Mouse (Mus musculus) lung, postnatal 25 days (tissue): ENCODE data around the gene Cct2.
"Not testable (repeated sequence)": the region's sequence is repeated elsewhere in the genome, so short reads cannot be mapped to it uniquely, and the experiment has no call there.

Source experiments
- DNase-seq: peaks from one replicate; pipeline ENCODE4 v3.0.0; 2022; ENCODE audit warnings: low spot score

The Cct2 gene

GRCm38 (mm10) chr10:117049961-117050597 is 13.5 kb downstream of the Cct2 start:
- DNase-seq = no peak

- DNase-seq = no peak
Measured at GRCm38 (mm10) chr10:117049253-117049652, 14.4 kb downstream of the Cct2 start.

- DNase-seq = no peak
Measured at GRCm38 (mm10) chr10:117045175-117046056, 18.2 kb downstream of the Cct2 start, which contains the start of gene Lrrc10. Lrrc10 (plus strand) TSS chr10:117045341.

GRCm38 (mm10) chr10:117043497-117044166 is 20.0 kb downstream of the Cct2 start:
- DNase-seq = not testable (repeated sequence)

GRCm38 (mm10) chr10:117042295-117042694 is 21.3 kb downstream of the Cct2 start:
- no peak for DNase-seq

- no peak for DNase-seq
Measured at GRCm38 (mm10) chr10:117040355-117040754, 23.3 kb downstream of the Cct2 start.

- DNase-seq = peak; percentile 81
Measured at GRCm38 (mm10) chr10:117033785-117034184, 29.8 kb downstream of the Cct2 start.

GRCm38 (mm10) chr10:117031160-117031559 is 32.5 kb downstream of the Cct2 start:
- no peak for DNase-seq

- no peak for DNase-seq
Measured at GRCm38 (mm10) chr10:117026176-117026575, 37.4 kb downstream of the Cct2 start.

- DNase-seq = not testable (repeated sequence)
Measured at GRCm38 (mm10) chr10:117025776-117026175, 37.8 kb downstream of the Cct2 start.

GRCm38 (mm10) chr10:117023693-117024092 is 39.9 kb downstream of the Cct2 start:
- DNase-seq = no peak

GRCm38 (mm10) chr10:117021020-117021754 is 42.4 kb downstream of the Cct2 start:
- DNase-seq = no peak

GRCm38 (mm10) chr10:117018281-117018840 is 45.3 kb downstream of the Cct2 start:
- DNase-seq = no peak

- DNase-seq = no peak
Measured at GRCm38 (mm10) chr10:117014565-117014964, 49.0 kb downstream of the Cct2 start.

- no peak for DNase-seq
Measured at GRCm38 (mm10) chr10:117013689-117014390, 49.8 kb downstream of the Cct2 start.

GRCm38 (mm10) chr10:117011047-117011446 is 52.6 kb downstream of the Cct2 start:
- DNase-seq = no peak

GRCm38 (mm10) chr10:117009691-117010090 is 53.9 kb downstream of the Cct2 start:
- DNase-seq = no peak

- DNase-seq = no peak
Measured at GRCm38 (mm10) chr10:117005707-117006464, 57.7 kb downstream of the Cct2 start.

GRCm38 (mm10) chr10:117004695-117005094 is 58.9 kb downstream of the Cct2 start:
- DNase-seq = no peak
